Mouse (Mus musculus) hindbrain, embryonic 12.5 days (tissue): ENCODE data around the gene Sall2. TPM values are rescaled to one million over a fixed set of nuclear protein-coding genes. Genes with fewer than 3 reads are reported as not detected.

Experiments used
- ATAC-seq: fragments of 200-750 bp; cut with Nextera tagmentation; 2 replicates; pipeline ENCODE4 v1.8.0; 2017; ENCODE audit warnings: moderate TSS enrichment; ENCODE audit not compliant: low FRiP score
- H3K27ac ChIP-seq: fragments of 300-500 bp; sonication (generic); 2 replicates; pipeline ENCODE4 v1.5.1; 2016; ENCODE audit warnings: mild to moderate bottlenecking
- H3K27me3 ChIP-seq: fragments of 300-500 bp; sonication (generic); 2 replicates; pipeline ENCODE4 v1.6.1; 2016; ENCODE audit warnings: mild to moderate bottlenecking
- H3K36me3 ChIP-seq: fragments of 300-500 bp; sonication (generic); 2 replicates; pipeline ENCODE4 v1.6.1; 2016; ENCODE audit warnings: mild to moderate bottlenecking
- H3K4me1 ChIP-seq: fragments of 300-500 bp; sonication (generic); 2 replicates; pipeline ENCODE4 v1.6.1; 2016
- H3K4me2 ChIP-seq: fragments of 300-500 bp; sonication (generic); replicated peaks from 2 replicates; pipeline ENCODE4 v1.6.1; 2016; ENCODE audit warnings: mild to moderate bottlenecking
- H3K4me3 ChIP-seq: fragments of 300-500 bp; sonication (generic); 2 replicates; pipeline ENCODE4 v1.5.1; 2016; ENCODE audit warnings: mild to moderate bottlenecking
- H3K9ac ChIP-seq: fragments of 300-500 bp; sonication (generic); 2 replicates; pipeline ENCODE4 v1.6.1; 2016; ENCODE audit warnings: mild to moderate bottlenecking, moderate library complexity
- H3K9me3 ChIP-seq: fragments of 300-500 bp; sonication (generic); replicated peaks from 2 replicates; pipeline ENCODE4 v1.6.1; 2016; ENCODE audit warnings: mild to moderate bottlenecking
- WGBS: fragments of 180-500 bp; shearing (Covaris S2); methylation state at CpG from one replicate; pipeline ENCODE4 v1.1.7; 2016; 5-methylcytosine and 5-hydroxymethylcytosine counted together
- polyA plus RNA-seq: library from polyadenylated mRNA; unstranded; fragments of >200 nt; fragmentation: Nextera tagmentation; extraction: Ambion mirVana; gene quantifications from 2 replicates; pipeline ENCODE4 v1.2.1, GENCODE M21; 2016

Sall2 gene
- polyA plus RNA-seq, 1 experiment from 2014 or later = 60.7 TPM

- Histone ChIP-seq H3K4me3 (no peak overlapping the region), H3K9ac (no peak overlapping the region), H3K4me1 (peaks cover 8% of the 10 kb centered on the region), H3K4me2 (no peak overlapping the region), H3K36me3 (peaks cover 32% of the 10 kb centered on the region), H3K27me3 (no peaks in the 10 kb centered on the region), H3K27ac (no peak overlapping the region), H3K9me3 (no peaks in the 10 kb centered on the region)
- WGBS = 93% methylated on average over 5 of the region's 5 CpGs
- no peak for ATAC-seq
Observed at GRCm38 (mm10) chr14:52283629-52284028, 44.9 kb downstream of the Sall2 start.

- peaks cover 8% of the 10 kb centered on the region for H3K4me1 ChIP-seq
- peak overlapping the region; percentile 60 for H3K4me2 ChIP-seq
- ATAC-seq = peak; percentile 51
- no peaks in the 10 kb centered on the region for H3K9me3 ChIP-seq
- 0% methylated on average over 21 of the region's 21 CpGs for WGBS
- H3K27me3 ChIP-seq = no peaks in the 10 kb centered on the region
- peak overlapping the region; percentile 88 for H3K9ac ChIP-seq
- peak overlapping the region; percentile 90 for H3K4me3 ChIP-seq
- peak overlapping the region; percentile 85 for H3K27ac ChIP-seq
- H3K36me3 ChIP-seq = peaks cover 10% of the 10 kb centered on the region; the same call in 1 of the 2 replicates
Observed at GRCm38 (mm10) chr14:52279747-52280120, 48.8 kb downstream of the Sall2 start.

GRCm38 (mm10) chr14:52278932-52279746 lies 49.4 kb downstream of the Sall2 start, which contains the start of the genes Tox4 and Rab2b:
Gene Tox4 (plus strand): TSS chr14:52279146.
Gene Rab2b (minus strand): TSS chr14:52279545.
- Histone ChIP-seq H3K4me3 (peak within 1 kb of the TSS; percentile 90), H3K4me1 (peaks cover 8% of the 10 kb centered on the region), H3K4me2 (peak within 1 kb of the TSS; percentile 71), H3K27ac (peak within 1 kb of the TSS; percentile 85), H3K27me3 (no peaks in the 10 kb centered on the region), H3K9me3 (no peaks in the 10 kb centered on the region), H3K36me3 (peaks cover 11% of the 10 kb centered on the region; the same call in 1 of the 2 replicates), H3K9ac (peak within 1 kb of the TSS; percentile 88)
- peak; percentile 99 for ATAC-seq
- under 1% methylated on average over 64 of the region's 66 CpGs for WGBS

GRCm38 (mm10) chr14:52277210-52277609 lies 51.4 kb downstream of the Sall2 start:
- Histone ChIP-seq H3K4me3 (no peak overlapping the region), H3K9me3 (no peaks in the 10 kb centered on the region), H3K9ac (no peak overlapping the region), H3K4me2 (no peak overlapping the region), H3K36me3 (peaks cover 17% of the 10 kb centered on the region; the same call in 1 of the 2 replicates), H3K27ac (no peak overlapping the region), H3K4me1 (peaks cover 8% of the 10 kb centered on the region), H3K27me3 (no peaks in the 10 kb centered on the region)
- no peak for ATAC-seq
- WGBS = 92% methylated on average over 4 of the region's 4 CpGs

GRCm38 (mm10) chr14:52272781-52273180 lies 55.8 kb downstream of the Sall2 start:
- Histone ChIP-seq H3K36me3 (peaks cover 36% of the 10 kb centered on the region), H3K4me3 (no peak overlapping the region), H3K4me2 (no peak overlapping the region), H3K9ac (no peak overlapping the region), H3K27ac (no peak overlapping the region), H3K27me3 (no peaks in the 10 kb centered on the region), H3K4me1 (no peaks in the 10 kb centered on the region), H3K9me3 (no peaks in the 10 kb centered on the region)
- no peak for ATAC-seq
- 69% methylated on average over 3 of the region's 3 CpGs for WGBS

Other genes with a start within 250 kb of the Sall2 start
- 726 and 727 TPM in 2 replicates for gene Hnrnpc, start 224.7 kb downstream of the Sall2 start, polyA plus RNA-seq
- gene Rpgrip1, start 218.1 kb downstream of the Sall2 start, polyA plus RNA-seq = 53.6 and 58.4 TPM in 2 replicates
- gene Supt16, start 131.3 kb downstream of the Sall2 start, polyA plus RNA-seq = 68.3 and 72.3 TPM in 2 replicates
- 57.4 and 57.7 TPM in 2 replicates for gene Chd8, start 71.0 kb downstream of the Sall2 start, polyA plus RNA-seq
- 51.1 and 57.3 TPM in 2 replicates for gene Tox4, start 49.6 kb downstream of the Sall2 start, polyA plus RNA-seq
- gene Rab2b, start 49.2 kb downstream of the Sall2 start, polyA plus RNA-seq = 40.6 and 51.9 TPM in 2 replicates
- 54.7 and 56.1 TPM in 2 replicates for gene Mettl3, start 23.6 kb downstream of the Sall2 start, polyA plus RNA-seq
- gene Olfr1513, start 27.6 kb upstream of the Sall2 start, polyA plus RNA-seq = 0.06 TPM in 1 of 2 replicates, not detected in the other
- not detected in 2 replicates for gene Olfr1512, start 50.4 kb upstream of the Sall2 start, polyA plus RNA-seq
- not detected in 2 replicates for gene Olfr1511, start 68.6 kb upstream of the Sall2 start, polyA plus RNA-seq
- not detected in 2 replicates for gene Olfr1510, start 85.6 kb upstream of the Sall2 start, polyA plus RNA-seq
- gene Olfr1509, start 114.2 kb upstream of the Sall2 start, polyA plus RNA-seq = not detected in 2 replicates
- not detected in 2 replicates for gene Olfr1508, start 138.7 kb upstream of the Sall2 start, polyA plus RNA-seq
- not detected in 2 replicates for gene Olfr1507, start 167.0 kb upstream of the Sall2 start, polyA plus RNA-seq